Mouse (Mus musculus): ENCODE measurements around the gene Grin2a. TPM values are rescaled to one million over a fixed set of nuclear protein-coding genes. Genes with fewer than 3 reads are reported as not detected.
"Not testable (repeated sequence)": the region's sequence is repeated elsewhere in the genome, so short reads cannot be mapped to it uniquely, and the experiment has no call there.

The Grin2a gene
- polyA plus RNA-seq, 1 experiment from 2014 or later, result 0.72 TPM

GRCm38 (mm10) chr16:9624346-9624745 lies 371.0 kb downstream of the Grin2a start:
- no peak for DNase-seq (ENCODE audit: low spot score)
- Histone ChIP-seq H3K9me3 (no peaks in the 10 kb centered on the region), H3K36me3 (no peaks in the 10 kb centered on the region), H3K27ac (no peak overlapping the region), H3K27me3 (ENCODE audit: insufficient read depth, poor library complexity, severe bottlenecking) (no peaks in the 10 kb centered on the region), H3K4me1 (no peaks in the 10 kb centered on the region), H3K4me3 (no peak overlapping the region)
- 94% methylated on average over 2 of the region's 2 CpGs for WGBS

- Histone ChIP-seq H3K27me3 (ENCODE audit: insufficient read depth, poor library complexity, severe bottlenecking) (no peaks in the 10 kb centered on the region), H3K4me1 (no peaks in the 10 kb centered on the region), H3K27ac (no peak overlapping the region), H3K36me3 (no peaks in the 10 kb centered on the region), H3K9me3 (no peaks in the 10 kb centered on the region), H3K4me3 (no peak overlapping the region)
- 64% methylated on average over 2 of the region's 2 CpGs for WGBS
- DNase-seq (ENCODE audit: low spot score), result no peak
These were observed 377.2 kb downstream of the Grin2a start for GRCm38 (mm10) chr16:9618206-9618605.

GRCm38 (mm10) chr16:9617215-9617614 lies 378.1 kb downstream of the Grin2a start:
- H3K27ac ChIP-seq, result no peak overlapping the region
- no peaks in the 10 kb centered on the region for H3K36me3 ChIP-seq
- H3K4me1 ChIP-seq, result no peaks in the 10 kb centered on the region
- no peaks in the 10 kb centered on the region for H3K9me3 ChIP-seq
- no peaks in the 10 kb centered on the region for H3K27me3 ChIP-seq (ENCODE audit: insufficient read depth, poor library complexity, severe bottlenecking)
- 75% methylated on average over 2 of the region's 2 CpGs for WGBS
- no peak overlapping the region for H3K4me3 ChIP-seq
- DNase-seq (ENCODE audit: low spot score), result no peak

GRCm38 (mm10) chr16:9616807-9617206 lies 378.6 kb downstream of the Grin2a start:
- Histone ChIP-seq H3K36me3 (no peaks in the 10 kb centered on the region), H3K4me1 (no peaks in the 10 kb centered on the region), H3K27ac (no peak overlapping the region), H3K9me3 (no peaks in the 10 kb centered on the region), H3K4me3 (no peak overlapping the region), H3K27me3 (ENCODE audit: insufficient read depth, poor library complexity, severe bottlenecking) (no peaks in the 10 kb centered on the region)
- DNase-seq (ENCODE audit: low spot score), result no peak
- 67% methylated on average over 4 of the region's 4 CpGs for WGBS

- H3K27ac ChIP-seq; H3K27me3 ChIP-seq (ENCODE audit: insufficient read depth, poor library complexity, severe bottlenecking); DNase-seq (ENCODE audit: low spot score); H3K9me3 ChIP-seq; H3K4me1 ChIP-seq; H3K4me3 ChIP-seq; H3K36me3 ChIP-seq: not testable (repeated sequence)
- 76% methylated on average over 6 of the region's 6 CpGs for WGBS
These were observed 382.8 kb downstream of the Grin2a start for GRCm38 (mm10) chr16:9612596-9612995.

- no peaks in the 10 kb centered on the region for H3K36me3 ChIP-seq
- no peak overlapping the region for H3K4me3 ChIP-seq
- H3K4me1 ChIP-seq, result no peaks in the 10 kb centered on the region
- no peak overlapping the region for H3K27ac ChIP-seq
- DNase-seq (ENCODE audit: low spot score), result no peak
- H3K27me3 ChIP-seq (ENCODE audit: insufficient read depth, poor library complexity, severe bottlenecking), result no peaks in the 10 kb centered on the region
- 69% methylated on average over 2 of the region's 2 CpGs for WGBS
- no peaks in the 10 kb centered on the region for H3K9me3 ChIP-seq
These were observed 387.9 kb downstream of the Grin2a start for GRCm38 (mm10) chr16:9607432-9607831.

GRCm38 (mm10) chr16:9603983-9604382 lies 391.4 kb downstream of the Grin2a start:
- no peaks in the 10 kb centered on the region for H3K4me1 ChIP-seq
- H3K36me3 ChIP-seq, result no peaks in the 10 kb centered on the region
- no peak for DNase-seq (ENCODE audit: low spot score)
- H3K4me3 ChIP-seq, result no peak overlapping the region
- no peaks in the 10 kb centered on the region for H3K27me3 ChIP-seq (ENCODE audit: insufficient read depth, poor library complexity, severe bottlenecking)
- 85% methylated on average over 5 of the region's 5 CpGs for WGBS
- H3K27ac ChIP-seq, result no peak overlapping the region
- no peaks in the 10 kb centered on the region for H3K9me3 ChIP-seq

GRCm38 (mm10) chr16:9602579-9602978 lies 392.8 kb downstream of the Grin2a start:
- Histone ChIP-seq H3K36me3 (no peaks in the 10 kb centered on the region), H3K27me3 (ENCODE audit: insufficient read depth, poor library complexity, severe bottlenecking) (no peaks in the 10 kb centered on the region), H3K27ac (no peak overlapping the region), H3K9me3 (no peaks in the 10 kb centered on the region), H3K4me1 (no peaks in the 10 kb centered on the region), H3K4me3 (no peak overlapping the region)
- DNase-seq (ENCODE audit: low spot score), result no peak
- WGBS, result 89% methylated on average over 2 of the region's 2 CpGs

- Histone ChIP-seq H3K4me3 (no peak overlapping the region), H3K36me3 (no peaks in the 10 kb centered on the region), H3K4me1 (no peaks in the 10 kb centered on the region), H3K27me3 (ENCODE audit: insufficient read depth, poor library complexity, severe bottlenecking) (no peaks in the 10 kb centered on the region), H3K27ac (no peak overlapping the region), H3K9me3 (no peaks in the 10 kb centered on the region)
- DNase-seq (ENCODE audit: low spot score), result no peak
- WGBS, result 75% methylated on average over 2 of the region's 2 CpGs
These were observed 406.2 kb downstream of the Grin2a start for GRCm38 (mm10) chr16:9589176-9589575.

GRCm38 (mm10) chr16:9588431-9588830 lies 406.9 kb downstream of the Grin2a start:
- H3K9me3 ChIP-seq, result no peaks in the 10 kb centered on the region
- no peaks in the 10 kb centered on the region for H3K36me3 ChIP-seq
- DNase-seq (ENCODE audit: low spot score), result no peak
- no peak overlapping the region for H3K4me3 ChIP-seq
- no peak overlapping the region for H3K27ac ChIP-seq
- H3K4me1 ChIP-seq, result no peaks in the 10 kb centered on the region
- no peaks in the 10 kb centered on the region for H3K27me3 ChIP-seq (ENCODE audit: insufficient read depth, poor library complexity, severe bottlenecking)
- 71% methylated on average over 3 of the region's 3 CpGs for WGBS

GRCm38 (mm10) chr16:9583981-9584380 lies 411.4 kb downstream of the Grin2a start:
- H3K4me1 ChIP-seq, result no peaks in the 10 kb centered on the region
- no peak for DNase-seq (ENCODE audit: low spot score)
- H3K27ac ChIP-seq, result no peak overlapping the region
- 71% methylated on average over 2 of the region's 2 CpGs for WGBS
- H3K36me3 ChIP-seq, result no peaks in the 10 kb centered on the region
- H3K4me3 ChIP-seq, result no peak overlapping the region
- no peaks in the 10 kb centered on the region for H3K9me3 ChIP-seq
- H3K27me3 ChIP-seq (ENCODE audit: insufficient read depth, poor library complexity, severe bottlenecking), result no peaks in the 10 kb centered on the region

GRCm38 (mm10) chr16:9571793-9572192 lies 423.6 kb downstream of the Grin2a start:
- Histone ChIP-seq H3K27ac (no peak overlapping the region), H3K4me1 (no peaks in the 10 kb centered on the region), H3K9me3 (no peaks in the 10 kb centered on the region), H3K4me3 (no peak overlapping the region), H3K27me3 (ENCODE audit: insufficient read depth, poor library complexity, severe bottlenecking) (no peaks in the 10 kb centered on the region), H3K36me3 (no peaks in the 10 kb centered on the region)
- WGBS, result 62% methylated on average over 1 of the region's 1 CpGs
- DNase-seq (ENCODE audit: low spot score), result no peak

GRCm38 (mm10) chr16:9567286-9567685 lies 428.1 kb downstream of the Grin2a start:
- Histone ChIP-seq H3K9me3 (no peaks in the 10 kb centered on the region), H3K27ac (no peak overlapping the region), H3K4me3 (no peak overlapping the region), H3K36me3 (no peaks in the 10 kb centered on the region), H3K27me3 (ENCODE audit: insufficient read depth, poor library complexity, severe bottlenecking) (no peaks in the 10 kb centered on the region), H3K4me1 (no peaks in the 10 kb centered on the region)
- WGBS, result 67% methylated on average over 2 of the region's 2 CpGs
- DNase-seq (ENCODE audit: low spot score), result no peak

GRCm38 (mm10) chr16:9561816-9562215 lies 433.5 kb downstream of the Grin2a start:
- DNase-seq (ENCODE audit: low spot score), result no peak
- Histone ChIP-seq H3K4me3 (no peak overlapping the region), H3K27me3 (ENCODE audit: insufficient read depth, poor library complexity, severe bottlenecking) (no peaks in the 10 kb centered on the region), H3K4me1 (no peaks in the 10 kb centered on the region), H3K9me3 (no peaks in the 10 kb centered on the region), H3K36me3 (no peaks in the 10 kb centered on the region), H3K27ac (no peak overlapping the region)
- WGBS, result 50% methylated on average over 1 of the region's 1 CpGs

Data from heart, embryonic 10.5 days (tissue).